Mouse (Mus musculus) heart, embryonic 12.5 days (tissue): ENCODE measurements around the gene Cdk8. TPM values are rescaled to one million over a fixed set of nuclear protein-coding genes. Genes with fewer than 3 reads are reported as not detected.

Experiments used
- ATAC-seq: fragments of 200-750 bp; cut with Nextera tagmentation; 2 replicates; pipeline ENCODE4 v1.8.0; 2017; ENCODE audit warnings: moderate TSS enrichment, moderate library complexity; ENCODE audit not compliant: insufficient number of reproducible peaks, low FRiP score
- H3K27ac ChIP-seq: fragments of 300-500 bp; sonication (generic); 2 replicates; pipeline ENCODE4 v1.5.1; 2016; ENCODE audit warnings: mild to moderate bottlenecking, moderate library complexity; ENCODE audit not compliant: poor library complexity, severe bottlenecking
- H3K27me3 ChIP-seq: fragments of 300-500 bp; sonication (generic); replicated peaks from 2 replicates; pipeline ENCODE4 v1.6.1; 2016; ENCODE audit warnings: mild to moderate bottlenecking, moderate library complexity
- H3K36me3 ChIP-seq: fragments of 300-500 bp; sonication (generic); 2 replicates; pipeline ENCODE4 v1.6.1; 2016; ENCODE audit warnings: mild to moderate bottlenecking, moderate library complexity
- H3K4me1 ChIP-seq: fragments of 300-500 bp; sonication (generic); replicated peaks from 2 replicates; pipeline ENCODE4 v1.6.1; 2016; ENCODE audit warnings: mild to moderate bottlenecking
- H3K4me2 ChIP-seq: fragments of 300-500 bp; sonication (generic); 2 replicates; pipeline ENCODE4 v1.6.1; 2016; ENCODE audit warnings: mild to moderate bottlenecking, moderate library complexity
- H3K4me3 ChIP-seq: fragments of 300-500 bp; sonication (generic); 2 replicates; pipeline ENCODE4 v1.5.1; 2016; ENCODE audit warnings: mild to moderate bottlenecking
- H3K9ac ChIP-seq: fragments of 300-500 bp; sonication (generic); 2 replicates; pipeline ENCODE4 v1.6.1; 2016; ENCODE audit warnings: mild to moderate bottlenecking, moderate library complexity
- H3K9me3 ChIP-seq: fragments of 300-500 bp; sonication (generic); replicated peaks from 2 replicates; pipeline ENCODE4 v1.6.1; 2016; ENCODE audit warnings: mild to moderate bottlenecking, moderate library complexity
- WGBS: fragments of 180-500 bp; shearing (Covaris S2); methylation state at CpG from one replicate; pipeline ENCODE4 v1.1.7; 2016; 5-methylcytosine and 5-hydroxymethylcytosine counted together
- polyA plus RNA-seq: library from polyadenylated mRNA; unstranded; fragments of >200 nt; fragmentation: Nextera tagmentation; extraction: Ambion mirVana; gene quantifications from 2 replicates; pipeline ENCODE4 v1.2.1, GENCODE M21; 2016

The Cdk8 gene
- polyA plus RNA-seq, 1 experiment from 2014 or later, result 16.6 TPM

DNA sequence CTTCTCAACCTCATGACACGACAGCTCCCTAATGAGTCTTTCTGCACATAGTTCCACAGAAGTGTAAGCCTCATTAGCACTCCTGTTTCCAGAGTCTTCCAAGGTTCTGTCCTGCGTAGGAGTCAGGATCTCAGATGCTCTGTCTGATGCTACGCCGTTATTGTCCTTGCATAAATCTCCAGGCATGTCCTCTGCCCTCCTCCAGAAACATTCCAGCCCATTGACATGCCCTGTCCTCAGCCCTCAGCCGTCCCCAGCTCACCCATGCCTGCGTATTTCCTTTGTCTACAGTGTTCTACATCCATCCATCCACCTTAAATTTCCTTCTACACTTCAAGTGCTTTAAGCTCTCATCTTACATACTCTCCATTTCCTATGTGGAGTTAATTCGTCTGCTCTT lies 121.0 kb downstream of the Cdk8 start:
- WGBS, result 81% methylated on average over 7 of the region's 7 CpGs
- H3K27ac ChIP-seq, result no peak overlapping the region
- no peak overlapping the region for H3K4me3 ChIP-seq
- no peak overlapping the region for H3K4me2 ChIP-seq
- no peaks in the 10 kb centered on the region; the same call in 1 of the 2 replicates for H3K9me3 ChIP-seq
- no peak for ATAC-seq
- H3K4me1 ChIP-seq, result no peaks in the 10 kb centered on the region
- no peaks in the 10 kb centered on the region for H3K36me3 ChIP-seq
- H3K27me3 ChIP-seq, result no peaks in the 10 kb centered on the region
- no peak overlapping the region for H3K9ac ChIP-seq

Other genes with a start within 250 kb of the Cdk8 start
- not detected in 2 replicates for gene Cyp3a25, start 221.6 kb upstream of the Cdk8 start, polyA plus RNA-seq
- gene Cyp3a59, start 152.0 kb upstream of the Cdk8 start, polyA plus RNA-seq, result not detected in 2 replicates
- not detected in 2 replicates for gene Gm5565, start 70.7 kb upstream of the Cdk8 start, polyA plus RNA-seq
- not detected in 2 replicates for gene Gm6309, start 60.5 kb upstream of the Cdk8 start, polyA plus RNA-seq
- not detected in 2 replicates for gene 1700001J03Rik, start 45.9 kb upstream of the Cdk8 start, polyA plus RNA-seq
- gene Rnf6, start 9.7 kb upstream of the Cdk8 start, polyA plus RNA-seq, result 36.6 and 37.8 TPM in 2 replicates
- 0.31 and 0.32 TPM in 2 replicates for gene Wasf3, start 153.8 kb downstream of the Cdk8 start, polyA plus RNA-seq